Mouse (Mus musculus): ENCODE results near the gene Snx15. TPM values are rescaled to one million over a fixed set of nuclear protein-coding genes. Genes with fewer than 3 reads are reported as not detected.

The Snx15 gene
- polyA plus RNA-seq (2014; fragmentation: Illumina TruSeq; extraction: RNeasy Lipid Tissue Mini Kit (QIAGEN cat#74804); ENCODE audit: low read depth, low replicate concordance), result 6.2 TPM

DNA sequence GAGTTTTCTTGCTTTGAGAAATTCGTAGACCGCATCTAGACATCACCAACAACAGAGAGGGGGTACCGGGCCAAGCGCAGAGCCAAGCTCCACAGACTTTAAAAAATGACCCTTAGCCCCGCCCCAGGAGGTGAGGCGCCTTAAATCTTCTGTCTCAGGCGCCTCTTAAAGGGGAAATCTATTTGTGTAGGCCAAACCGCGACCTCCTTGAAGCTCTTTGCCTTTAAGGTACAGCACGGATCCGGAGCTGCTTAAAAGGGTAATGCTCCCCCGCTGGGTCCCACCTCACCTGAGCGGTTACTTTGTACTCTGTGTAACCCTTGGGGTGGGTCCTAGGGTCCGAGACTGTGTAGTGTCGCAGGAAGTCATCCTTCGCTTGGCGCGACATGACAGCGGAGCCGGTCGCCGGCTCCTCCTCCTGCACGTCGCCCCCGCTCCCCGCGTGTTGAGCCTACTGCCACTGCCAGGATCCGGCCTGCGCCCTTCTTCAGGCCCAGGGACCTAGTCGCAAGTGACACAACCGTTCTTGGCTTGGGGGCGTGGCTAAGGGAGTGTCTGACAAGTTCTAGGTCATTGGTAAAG lies at the start of gene Snx15:
Gene Snx15 (minus strand): TSS at position 545 of the 582 bp plus-strand sequence.

DNA sequence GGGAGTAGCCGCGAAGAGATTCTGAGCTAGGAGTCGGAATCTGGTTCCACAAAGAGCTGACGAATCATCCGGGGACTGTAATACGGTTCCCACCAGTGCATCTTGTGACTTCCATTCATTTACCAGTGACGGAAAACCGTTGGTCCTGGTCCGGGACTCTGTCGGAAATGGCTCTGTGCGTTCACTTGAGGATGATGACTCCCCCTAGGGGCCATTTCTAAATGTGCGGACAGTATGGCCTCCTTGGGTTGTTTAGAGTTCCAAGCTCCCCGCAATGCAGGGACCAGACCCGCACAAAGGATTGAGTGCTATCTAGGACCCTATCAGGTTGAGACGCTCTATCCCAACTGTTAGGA lies 13.3 kb upstream of the Snx15 start, which contains the start of gene Arl2:
Gene Arl2 (minus strand): TSS at position 155 of the 356 bp plus-strand sequence.

DNA sequence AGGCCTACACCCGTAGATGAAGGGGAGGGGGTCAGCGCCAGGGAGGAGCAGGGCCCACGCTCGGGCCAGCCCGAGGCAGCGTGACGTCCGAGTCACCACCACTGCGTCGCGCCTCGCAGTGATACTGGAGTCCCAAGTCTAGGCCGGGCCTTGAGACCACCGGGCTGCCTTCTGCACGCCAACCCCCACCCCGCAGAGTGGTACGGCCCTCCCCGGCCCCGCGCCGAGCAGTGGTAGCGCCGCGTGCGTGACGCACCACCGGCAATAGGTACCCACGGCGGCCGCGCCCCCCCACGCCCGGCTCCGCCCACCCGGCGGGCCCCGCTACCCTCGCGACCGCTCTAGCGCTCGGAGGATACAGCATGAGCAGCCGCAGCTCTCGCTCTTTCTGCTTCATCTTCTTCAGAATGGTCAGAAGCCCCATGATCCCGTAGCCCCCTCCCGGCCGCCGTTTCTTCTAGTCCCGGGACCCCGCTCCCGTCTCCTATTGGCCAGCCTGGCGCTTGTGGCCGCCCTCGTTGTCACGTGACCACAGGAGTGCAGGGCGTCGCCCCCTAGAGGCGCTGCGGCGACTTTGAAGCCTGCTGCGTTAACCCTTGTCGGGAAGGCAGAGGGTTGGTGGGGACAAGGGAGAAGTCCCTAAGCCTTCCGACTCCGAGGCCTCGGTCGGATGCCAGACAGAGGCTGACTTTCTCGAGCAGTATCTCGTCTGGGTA lies 12.7 kb upstream of the Snx15 start, which contains the start of gene Batf2:
Gene Batf2 (plus strand): TSS at position 306 of the 716 bp plus-strand sequence.

DNA sequence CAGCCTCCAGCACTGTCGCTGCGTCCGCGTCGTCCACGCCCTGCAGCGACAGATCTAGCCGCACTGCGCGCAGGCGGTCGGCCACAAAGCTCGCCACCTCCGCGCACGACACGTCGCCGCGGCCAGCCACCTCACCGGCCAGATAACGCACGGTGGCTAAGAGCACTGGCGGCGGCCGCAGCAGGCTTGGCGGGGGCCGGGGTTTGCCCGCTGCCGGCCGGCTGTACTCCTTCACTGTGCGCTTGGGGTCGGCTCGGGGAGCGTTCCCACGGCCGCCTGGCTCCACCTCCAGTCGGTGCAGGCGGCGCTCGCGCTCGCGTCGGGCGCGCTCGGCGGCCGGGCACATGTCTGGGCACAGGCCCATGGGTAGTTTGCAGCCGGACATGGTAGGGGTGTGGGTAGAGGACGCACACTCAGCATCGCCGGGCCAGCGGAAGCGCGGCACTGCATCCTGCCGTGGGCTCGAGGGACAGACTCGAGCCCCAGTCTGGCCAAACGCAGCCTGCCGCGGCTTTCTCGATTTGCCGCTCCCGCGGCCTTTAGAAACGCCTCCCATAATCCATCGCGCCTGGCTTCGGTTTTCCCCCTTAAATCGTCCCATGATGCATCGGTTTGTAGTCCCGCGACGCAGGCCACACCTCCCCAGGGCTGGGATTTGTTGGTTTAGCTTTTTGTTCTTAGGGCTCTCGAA lies 10.0 kb downstream of the Snx15 start, which contains the start of gene Sac3d1:
Gene Sac3d1 (minus strand): TSS at position 665 of the 691 bp plus-strand sequence.

DNA sequence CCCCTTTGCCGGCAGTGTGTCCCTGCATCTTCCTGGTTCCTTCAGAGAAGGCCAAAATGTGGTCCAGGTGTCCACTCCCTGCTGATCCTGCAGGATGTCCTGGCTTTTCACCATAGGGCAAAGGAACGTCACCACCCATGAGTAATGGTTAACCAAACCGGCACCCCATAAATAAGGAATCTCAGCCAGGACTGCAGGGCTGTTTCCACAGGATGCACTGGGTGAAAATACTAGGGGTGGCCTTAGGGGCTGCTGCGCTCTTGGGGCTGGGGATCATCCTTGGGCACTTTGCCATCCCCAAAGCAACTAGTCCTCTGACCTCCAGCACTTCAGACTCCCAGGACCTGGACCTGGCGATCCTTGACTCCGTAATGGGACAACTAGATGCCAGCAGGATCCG lies 22.5 kb downstream of the Snx15 start, which contains the start of gene Naaladl1:
Gene Naaladl1 (plus strand): TSS at position 197 of the 400 bp plus-strand sequence.

DNA sequence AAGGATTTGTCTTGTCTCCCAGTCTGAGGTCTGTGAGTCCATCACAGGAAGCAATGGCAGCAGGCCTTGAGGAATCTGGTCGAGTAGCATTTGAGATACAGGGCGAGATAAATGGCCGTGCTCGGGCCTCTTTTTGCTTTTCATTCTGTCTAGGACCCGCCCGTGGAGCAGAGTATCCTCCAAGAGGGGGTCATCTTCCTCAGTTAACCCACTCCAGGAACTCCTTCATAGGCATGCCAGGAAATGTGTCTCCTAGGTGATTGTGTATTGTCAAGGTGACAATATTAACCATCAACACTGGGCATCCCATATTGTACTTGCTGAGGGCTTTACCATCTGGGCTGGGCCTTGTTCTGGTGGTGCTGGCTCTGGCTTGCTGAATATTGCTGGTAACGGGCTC lies 34.0 kb downstream of the Snx15 start, which contains the start of gene AC131692.1:
Gene AC131692.1 (plus strand): TSS at position 301 of the 400 bp plus-strand sequence.

DNA sequence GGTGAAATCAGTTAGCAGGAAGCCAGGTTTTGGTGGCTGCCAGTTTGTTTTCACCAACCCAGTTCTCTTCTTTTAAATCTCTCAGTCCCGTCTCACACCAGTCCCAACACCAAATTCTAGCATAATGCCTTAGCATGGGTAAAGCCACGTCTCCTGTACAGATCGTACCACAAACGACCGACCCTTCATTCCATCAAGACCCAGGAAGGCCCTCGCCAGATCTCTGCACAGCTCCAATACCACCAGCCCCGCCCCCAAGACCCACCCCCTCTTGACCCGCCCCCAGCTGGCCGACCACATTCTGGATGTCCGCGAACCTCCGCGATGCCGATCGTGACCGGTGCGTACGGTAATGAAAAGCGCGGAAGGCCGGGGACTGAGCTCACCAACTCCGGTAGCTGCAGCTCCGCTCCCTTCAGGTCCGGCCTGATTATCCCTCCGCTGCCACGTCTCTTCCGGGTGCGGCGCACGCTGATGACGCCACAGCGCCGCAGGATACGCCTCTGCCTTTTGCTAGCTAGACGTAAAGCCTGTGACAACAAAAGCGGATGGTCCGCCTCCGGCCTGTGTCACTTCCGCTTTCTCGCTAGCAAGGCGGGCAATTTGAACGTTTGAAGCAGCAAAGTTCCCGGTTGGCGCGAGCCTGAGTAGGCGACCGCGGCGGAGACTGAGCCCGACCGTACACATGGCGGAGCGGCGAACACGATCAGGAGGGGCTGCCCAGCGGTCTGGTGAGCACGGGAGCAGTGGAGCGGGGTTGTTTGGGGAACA lies 43.4 kb downstream of the Snx15 start, which contains the start of the genes Zfpl1 and Cdca5:
Gene Zfpl1 (minus strand): TSS at position 479 of the 771 bp plus-strand sequence.
Gene Cdca5 (plus strand): TSS at position 506 of the 771 bp plus-strand sequence.

DNA sequence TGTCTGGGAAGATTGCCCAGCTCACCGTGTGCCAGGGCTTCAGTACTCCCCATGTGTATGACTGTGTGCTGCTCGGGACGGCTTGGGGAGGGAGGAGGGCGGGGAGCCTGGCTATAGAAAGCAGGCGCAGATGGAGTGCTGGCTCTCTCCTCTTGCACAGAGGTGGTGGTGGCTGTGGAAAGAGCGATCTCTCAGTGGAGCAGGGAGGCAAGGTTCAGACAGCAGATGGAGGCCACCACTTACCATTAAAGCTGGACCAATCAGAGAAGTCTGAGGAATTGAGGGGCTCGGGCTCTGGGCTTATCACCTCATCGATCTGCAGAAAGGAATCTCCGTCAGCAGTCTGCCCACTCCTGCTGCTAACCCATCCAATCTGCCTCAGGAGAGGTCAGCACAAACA lies 45.9 kb downstream of the Snx15 start, which contains the start of gene Gm28374:
Gene Gm28374 (minus strand): TSS at position 101 of the 400 bp plus-strand sequence.

DNA sequence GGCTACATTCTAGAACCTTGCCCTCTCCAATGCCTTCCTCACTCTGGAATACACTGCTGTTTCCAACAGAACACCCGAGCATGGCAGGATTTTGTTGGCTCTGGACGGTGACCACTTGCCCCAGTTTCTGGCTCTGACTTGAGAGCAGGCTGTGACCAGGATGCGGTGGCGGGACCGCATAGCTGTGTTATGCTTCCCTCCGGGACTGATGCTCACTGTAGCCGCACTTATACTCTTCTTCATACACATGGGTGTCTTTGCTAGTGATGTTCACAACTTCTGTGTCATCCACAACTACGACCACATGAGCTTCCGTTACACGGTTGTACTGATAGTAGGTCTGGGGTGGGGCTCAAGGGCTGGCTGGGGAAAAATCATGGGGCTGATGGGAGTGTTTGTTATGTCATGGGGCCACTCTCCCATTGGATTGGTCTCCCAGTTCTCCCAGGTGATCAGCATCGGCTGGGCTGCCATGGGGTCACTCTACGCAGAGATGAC lies 48.1 kb downstream of the Snx15 start, which contains the start of gene Tmem262:
Gene Tmem262 (plus strand): TSS at position 51 of the 498 bp plus-strand sequence.

DNA sequence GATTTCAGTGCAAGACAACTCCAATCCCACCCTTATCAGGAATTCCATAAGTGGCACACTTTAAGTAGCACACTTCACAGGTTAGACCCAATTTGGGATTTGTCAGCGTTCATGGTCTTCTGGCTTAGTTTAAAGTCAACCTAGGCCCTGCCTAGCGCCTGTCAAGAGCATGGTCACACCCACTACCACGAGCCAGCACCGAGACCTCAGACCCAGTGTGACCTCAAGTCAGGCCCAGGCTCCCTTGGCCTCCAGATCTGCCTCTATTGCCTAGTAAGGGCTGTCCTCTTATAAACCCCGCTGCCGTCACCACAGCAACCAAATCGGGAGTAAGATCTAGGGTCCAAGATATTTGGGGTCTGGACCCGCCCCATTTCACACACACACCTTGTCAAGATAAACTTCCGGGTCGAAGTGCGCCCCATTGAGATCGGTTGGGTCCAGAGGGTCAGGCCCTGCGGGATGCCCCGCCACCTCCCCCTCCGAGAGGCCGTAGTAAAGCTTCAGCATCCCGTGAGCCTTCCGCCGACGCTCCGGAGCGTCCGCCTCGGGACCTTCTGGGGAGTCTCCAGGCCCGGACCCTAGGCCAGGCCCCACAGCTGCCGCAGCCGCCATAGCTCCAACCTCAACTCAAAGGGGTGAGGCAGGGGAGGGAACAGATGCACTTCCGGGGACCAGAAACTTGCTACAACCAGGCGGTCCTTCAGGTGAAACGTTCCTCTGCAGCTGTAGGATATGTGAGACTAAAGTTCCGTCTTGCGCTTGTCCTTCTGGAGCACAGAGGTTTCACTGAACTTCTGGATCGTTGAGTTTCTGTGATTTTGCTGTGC lies 51.3 kb downstream of the Snx15 start, which contains the start of gene Vps51:
Gene Vps51 (minus strand): TSS at position 668 of the 830 bp plus-strand sequence.

Other genes starting within 250 kb of the Snx15 start
- 0.19 TPM for gene Tigd3, start 234.2 kb downstream of the Snx15 start, polyA plus RNA-seq (2014; fragmentation: Illumina TruSeq; extraction: RNeasy Lipid Tissue Mini Kit (QIAGEN cat#74804); ENCODE audit: low read depth, low replicate concordance)
- 12.7 TPM for gene Dpf2, start 215.3 kb downstream of the Snx15 start, polyA plus RNA-seq (2014; fragmentation: Illumina TruSeq; extraction: RNeasy Lipid Tissue Mini Kit (QIAGEN cat#74804); ENCODE audit: low read depth, low replicate concordance)
- 0.79 TPM for gene Cdc42ep2, start 203.5 kb downstream of the Snx15 start, polyA plus RNA-seq (2014; fragmentation: Illumina TruSeq; extraction: RNeasy Lipid Tissue Mini Kit (QIAGEN cat#74804); ENCODE audit: low read depth, low replicate concordance)
- gene Pola2, start 164.1 kb downstream of the Snx15 start, polyA plus RNA-seq (2014; fragmentation: Illumina TruSeq; extraction: RNeasy Lipid Tissue Mini Kit (QIAGEN cat#74804); ENCODE audit: low read depth, low replicate concordance), result 3.3 TPM
- not detected for gene Slc22a20, start 142.2 kb downstream of the Snx15 start, polyA plus RNA-seq (2014; fragmentation: Illumina TruSeq; extraction: RNeasy Lipid Tissue Mini Kit (QIAGEN cat#74804); ENCODE audit: low read depth, low replicate concordance)
- gene Capn1, start 112.4 kb downstream of the Snx15 start, polyA plus RNA-seq (2014; fragmentation: Illumina TruSeq; extraction: RNeasy Lipid Tissue Mini Kit (QIAGEN cat#74804); ENCODE audit: low read depth, low replicate concordance), result 2.7 TPM
- 1.1 TPM for gene Syvn1, start 81.7 kb downstream of the Snx15 start, polyA plus RNA-seq (2014; fragmentation: Illumina TruSeq; extraction: RNeasy Lipid Tissue Mini Kit (QIAGEN cat#74804); ENCODE audit: low read depth, low replicate concordance)
- gene Mrpl49, start 70.5 kb downstream of the Snx15 start, polyA plus RNA-seq (2014; fragmentation: Illumina TruSeq; extraction: RNeasy Lipid Tissue Mini Kit (QIAGEN cat#74804); ENCODE audit: low read depth, low replicate concordance), result 24.2 TPM
- gene Fau, start 70.5 kb downstream of the Snx15 start, polyA plus RNA-seq (2014; fragmentation: Illumina TruSeq; extraction: RNeasy Lipid Tissue Mini Kit (QIAGEN cat#74804); ENCODE audit: low read depth, low replicate concordance), result 18.5 TPM
- gene Znhit2, start 67.1 kb downstream of the Snx15 start, polyA plus RNA-seq (2014; fragmentation: Illumina TruSeq; extraction: RNeasy Lipid Tissue Mini Kit (QIAGEN cat#74804); ENCODE audit: low read depth, low replicate concordance), result not detected
- 3.7 TPM for gene Tm7sf2, start 59.9 kb downstream of the Snx15 start, polyA plus RNA-seq (2014; fragmentation: Illumina TruSeq; extraction: RNeasy Lipid Tissue Mini Kit (QIAGEN cat#74804); ENCODE audit: low read depth, low replicate concordance)
- gene Vps51, start 51.1 kb downstream of the Snx15 start, polyA plus RNA-seq (2014; fragmentation: Illumina TruSeq; extraction: RNeasy Lipid Tissue Mini Kit (QIAGEN cat#74804); ENCODE audit: low read depth, low replicate concordance), result 13.1 TPM
- not detected for gene Tmem262, start 48.3 kb downstream of the Snx15 start, polyA plus RNA-seq (2014; fragmentation: Illumina TruSeq; extraction: RNeasy Lipid Tissue Mini Kit (QIAGEN cat#74804); ENCODE audit: low read depth, low replicate concordance)
- not detected for gene Gm28374, start 46.0 kb downstream of the Snx15 start, polyA plus RNA-seq (2014; fragmentation: Illumina TruSeq; extraction: RNeasy Lipid Tissue Mini Kit (QIAGEN cat#74804); ENCODE audit: low read depth, low replicate concordance)
- 0.69 TPM for gene Zfpl1, start 43.3 kb downstream of the Snx15 start, polyA plus RNA-seq (2014; fragmentation: Illumina TruSeq; extraction: RNeasy Lipid Tissue Mini Kit (QIAGEN cat#74804); ENCODE audit: low read depth, low replicate concordance)
- 3.0 TPM for gene Cdca5, start 43.3 kb downstream of the Snx15 start, polyA plus RNA-seq (2014; fragmentation: Illumina TruSeq; extraction: RNeasy Lipid Tissue Mini Kit (QIAGEN cat#74804); ENCODE audit: low read depth, low replicate concordance)
- gene AC131692.1, start 33.9 kb downstream of the Snx15 start, polyA plus RNA-seq (2014; fragmentation: Illumina TruSeq; extraction: RNeasy Lipid Tissue Mini Kit (QIAGEN cat#74804); ENCODE audit: low read depth, low replicate concordance), result not detected
- gene Naaladl1, start 22.5 kb downstream of the Snx15 start, polyA plus RNA-seq (2014; fragmentation: Illumina TruSeq; extraction: RNeasy Lipid Tissue Mini Kit (QIAGEN cat#74804); ENCODE audit: low read depth, low replicate concordance), result 1.5 TPM
- gene Sac3d1, start 9.7 kb downstream of the Snx15 start, polyA plus RNA-seq (2014; fragmentation: Illumina TruSeq; extraction: RNeasy Lipid Tissue Mini Kit (QIAGEN cat#74804); ENCODE audit: low read depth, low replicate concordance), result 0.82 TPM
- gene Batf2, start 12.7 kb upstream of the Snx15 start, polyA plus RNA-seq (2014; fragmentation: Illumina TruSeq; extraction: RNeasy Lipid Tissue Mini Kit (QIAGEN cat#74804); ENCODE audit: low read depth, low replicate concordance), result 1.2 TPM
- gene Arl2, start 13.2 kb upstream of the Snx15 start, polyA plus RNA-seq (2014; fragmentation: Illumina TruSeq; extraction: RNeasy Lipid Tissue Mini Kit (QIAGEN cat#74804); ENCODE audit: low read depth, low replicate concordance), result 3.0 TPM
- not detected for gene Majin, start 56.1 kb upstream of the Snx15 start, polyA plus RNA-seq (2014; fragmentation: Illumina TruSeq; extraction: RNeasy Lipid Tissue Mini Kit (QIAGEN cat#74804); ENCODE audit: low read depth, low replicate concordance)
- gene Gpha2, start 98.1 kb upstream of the Snx15 start, polyA plus RNA-seq (2014; fragmentation: Illumina TruSeq; extraction: RNeasy Lipid Tissue Mini Kit (QIAGEN cat#74804); ENCODE audit: low read depth, low replicate concordance), result not detected
- gene Ppp2r5b, start 107.6 kb upstream of the Snx15 start, polyA plus RNA-seq (2014; fragmentation: Illumina TruSeq; extraction: RNeasy Lipid Tissue Mini Kit (QIAGEN cat#74804); ENCODE audit: low read depth, low replicate concordance), result 0.50 TPM
- gene Atg2a, start 113.4 kb upstream of the Snx15 start, polyA plus RNA-seq (2014; fragmentation: Illumina TruSeq; extraction: RNeasy Lipid Tissue Mini Kit (QIAGEN cat#74804); ENCODE audit: low read depth, low replicate concordance), result 0.32 TPM
- gene Ehd1, start 148.4 kb upstream of the Snx15 start, polyA plus RNA-seq (2014; fragmentation: Illumina TruSeq; extraction: RNeasy Lipid Tissue Mini Kit (QIAGEN cat#74804); ENCODE audit: low read depth, low replicate concordance), result 8.5 TPM
- gene Cdc42bpg, start 178.2 kb upstream of the Snx15 start, polyA plus RNA-seq (2014; fragmentation: Illumina TruSeq; extraction: RNeasy Lipid Tissue Mini Kit (QIAGEN cat#74804); ENCODE audit: low read depth, low replicate concordance), result 7.5 TPM
- 4.4 TPM for gene Men1, start 206.7 kb upstream of the Snx15 start, polyA plus RNA-seq (2014; fragmentation: Illumina TruSeq; extraction: RNeasy Lipid Tissue Mini Kit (QIAGEN cat#74804); ENCODE audit: low read depth, low replicate concordance)
- 6.6 TPM for gene Map4k2, start 212.8 kb upstream of the Snx15 start, polyA plus RNA-seq (2014; fragmentation: Illumina TruSeq; extraction: RNeasy Lipid Tissue Mini Kit (QIAGEN cat#74804); ENCODE audit: low read depth, low replicate concordance)
- gene Sf1, start 235.4 kb upstream of the Snx15 start, polyA plus RNA-seq (2014; fragmentation: Illumina TruSeq; extraction: RNeasy Lipid Tissue Mini Kit (QIAGEN cat#74804); ENCODE audit: low read depth, low replicate concordance), result 156 TPM